Mouse (Mus musculus) ovary, adult 10 weeks (tissue): ENCODE measurements around the gene Olfr584. TPM values are rescaled to one million over a fixed set of nuclear protein-coding genes. Genes with fewer than 3 reads are reported as not detected.

Experiments
- polyA plus RNA-seq: library from polyadenylated mRNA; stranded (reverse); fragments of 350-450 nt; fragmentation: Illumina TruSeq; extraction: RNeasy Lipid Tissue Mini Kit (QIAGEN cat#74804); gene quantifications from one replicate; pipeline ENCODE4 v1.2.3, GENCODE M21; 2014

Gene Olfr584
- polyA plus RNA-seq = not detected

DNA sequence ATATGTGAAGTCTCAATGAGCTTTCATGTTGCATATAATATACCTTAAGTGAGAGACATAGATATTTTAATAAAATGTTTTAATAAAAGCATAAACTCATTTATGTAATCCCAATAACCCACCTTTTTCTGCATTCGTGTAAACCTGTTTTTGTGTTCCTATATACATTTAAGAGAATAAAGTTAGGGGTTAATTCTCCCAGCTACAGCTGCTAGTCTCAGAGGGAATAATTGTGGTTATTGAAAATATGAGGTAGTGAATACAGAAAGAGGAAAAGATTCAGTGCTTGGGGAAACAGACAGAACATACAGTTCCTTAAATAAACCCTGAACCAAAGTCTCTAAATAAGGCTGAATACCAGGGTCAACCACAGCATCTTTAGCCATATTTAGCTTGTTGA, at the start of gene Olfr584:
Gene Olfr584, plus strand, starts transcription at position 301 of the 400 bp plus-strand sequence.

DNA sequence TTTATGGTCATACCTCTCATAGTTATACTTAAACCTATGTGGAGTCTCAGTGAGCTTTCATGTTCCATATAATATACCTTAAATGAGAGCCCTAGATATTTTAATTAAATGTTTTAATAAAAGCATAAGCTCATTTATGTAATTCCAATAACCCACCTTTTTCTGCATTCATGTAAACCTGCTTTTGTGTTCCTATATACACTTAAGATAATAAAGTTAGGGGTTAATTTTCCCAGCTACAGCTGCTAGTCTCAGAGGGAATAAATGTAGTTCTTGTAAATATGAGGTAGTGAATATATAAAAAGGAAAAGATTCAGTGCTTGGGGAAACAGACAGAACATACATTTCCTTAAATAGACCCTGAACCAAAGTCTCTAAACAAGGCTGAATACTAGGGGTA, 44.0 kb upstream of the Olfr584 start, which contains the start of gene Olfr582:
Gene Olfr582, plus strand, starts transcription at position 301 of the 400 bp plus-strand sequence.

DNA sequence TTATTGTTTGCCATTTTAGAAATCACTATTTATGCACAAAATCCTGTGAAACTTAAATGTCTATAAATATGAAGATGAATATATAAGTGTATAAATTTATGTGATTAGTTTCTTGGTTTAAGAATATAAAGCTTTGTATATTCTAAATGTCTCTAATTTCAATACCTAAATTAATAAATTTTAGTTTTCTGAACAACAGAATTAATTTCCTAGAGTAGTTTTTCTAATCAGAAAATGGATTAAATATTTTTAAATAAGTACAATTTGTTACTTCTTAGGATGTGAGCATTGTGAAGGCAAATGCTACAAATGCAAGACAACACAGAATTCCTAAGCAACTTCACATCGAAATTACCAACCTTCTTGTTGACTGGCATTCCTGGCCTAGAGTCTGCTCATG, 30.7 kb upstream of the Olfr584 start, which contains the start of gene Olfr583:
Gene Olfr583, plus strand, starts transcription at position 301 of the 400 bp plus-strand sequence.

DNA sequence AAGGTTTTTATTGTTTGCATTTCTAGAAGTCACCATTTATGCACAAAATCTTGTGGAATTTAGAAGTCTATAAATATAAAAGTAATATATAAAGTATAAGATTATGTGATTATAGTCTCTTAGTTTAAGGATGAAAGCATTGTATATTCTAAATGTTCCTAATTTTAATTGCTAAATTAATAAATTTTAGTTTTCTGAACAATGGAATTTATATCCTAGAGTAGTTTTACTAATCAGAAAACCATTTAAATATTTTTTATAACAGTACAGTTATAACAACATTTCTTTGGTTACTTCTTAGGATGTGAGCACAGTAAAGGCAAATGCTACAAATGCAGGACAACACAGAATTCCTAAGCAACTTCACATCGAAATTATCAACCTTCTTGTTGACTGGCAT, 15.7 kb downstream of the Olfr584 start, which contains the start of gene Olfr585:
Gene Olfr585, plus strand, starts transcription at position 301 of the 400 bp plus-strand sequence.

DNA sequence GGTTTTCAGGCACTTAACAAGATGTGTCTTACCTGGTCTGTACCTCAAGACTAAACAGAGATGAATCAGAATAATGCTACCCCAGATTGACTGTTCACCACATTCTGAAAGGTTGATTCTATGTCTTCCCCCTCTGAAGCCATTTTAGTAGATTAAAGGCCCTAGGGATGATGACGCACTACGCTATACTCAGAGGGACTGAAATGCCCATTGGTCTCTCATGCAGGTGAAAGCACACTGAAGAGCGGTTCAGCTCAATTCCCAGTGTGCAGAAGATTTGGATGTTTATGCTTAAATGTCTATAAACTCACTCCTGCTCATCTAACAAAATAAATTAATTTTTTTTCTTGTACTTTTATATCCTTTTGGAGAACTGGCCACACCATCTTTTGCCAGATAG, 43.9 kb downstream of the Olfr584 start, which contains the start of gene Olfr586:
Gene Olfr586, minus strand, starts transcription at position 101 of the 400 bp plus-strand sequence.

Other genes starting within 250 kb of the Olfr584 start
- not detected for gene Olfr566, start 223.1 kb upstream of the Olfr584 start, polyA plus RNA-seq
- not detected for gene Olfr568, start 204.8 kb upstream of the Olfr584 start, polyA plus RNA-seq
- gene Olfr569, start 191.0 kb upstream of the Olfr584 start, polyA plus RNA-seq = not detected
- gene Olfr570, start 187.3 kb upstream of the Olfr584 start, polyA plus RNA-seq = not detected
- gene Olfr571, start 164.3 kb upstream of the Olfr584 start, polyA plus RNA-seq = not detected
- gene Olfr572, start 157.5 kb upstream of the Olfr584 start, polyA plus RNA-seq = not detected
- not detected for gene Olfr573-ps1, start 139.3 kb upstream of the Olfr584 start, polyA plus RNA-seq
- not detected for gene Olfr574, start 133.4 kb upstream of the Olfr584 start, polyA plus RNA-seq
- not detected for gene Olfr575, start 123.1 kb upstream of the Olfr584 start, polyA plus RNA-seq
- gene Olfr576, start 119.2 kb upstream of the Olfr584 start, polyA plus RNA-seq = not detected
- not detected for gene Olfr577, start 105.9 kb upstream of the Olfr584 start, polyA plus RNA-seq
- gene Olfr578, start 92.6 kb upstream of the Olfr584 start, polyA plus RNA-seq = not detected
- gene Olfr582, start 43.9 kb upstream of the Olfr584 start, polyA plus RNA-seq = not detected
- gene Olfr583, start 30.6 kb upstream of the Olfr584 start, polyA plus RNA-seq = not detected
- gene Olfr585, start 15.8 kb downstream of the Olfr584 start, polyA plus RNA-seq = not detected
- gene Olfr586, start 43.8 kb downstream of the Olfr584 start, polyA plus RNA-seq = not detected
- not detected for gene Olfr588-ps1, start 59.0 kb downstream of the Olfr584 start, polyA plus RNA-seq
- not detected for gene Olfr589, start 74.5 kb downstream of the Olfr584 start, polyA plus RNA-seq
- not detected for gene Olfr591, start 96.5 kb downstream of the Olfr584 start, polyA plus RNA-seq
- not detected for gene Olfr592, start 102.9 kb downstream of the Olfr584 start, polyA plus RNA-seq
- not detected for gene Olfr593, start 130.0 kb downstream of the Olfr584 start, polyA plus RNA-seq
- not detected for gene Olfr594, start 135.1 kb downstream of the Olfr584 start, polyA plus RNA-seq
- not detected for gene Usp17ld, start 170.6 kb downstream of the Olfr584 start, polyA plus RNA-seq
- not detected for gene Olfr596, start 223.8 kb downstream of the Olfr584 start, polyA plus RNA-seq
- gene Olfr597, start 234.4 kb downstream of the Olfr584 start, polyA plus RNA-seq = not detected
- not detected for gene Olfr598, start 241.7 kb downstream of the Olfr584 start, polyA plus RNA-seq